Mouse (Mus musculus) liver, adult 2 months (tissue): ENCODE results near the gene Gm49384. TPM values are rescaled to one million over a fixed set of nuclear protein-coding genes. Genes with fewer than 3 reads are reported as not detected.

Source experiments
- DNase-seq: peaks from one replicate; pipeline ENCODE4 v3.0.0-alpha.2; 2011; ENCODE audit warnings: low read depth, low spot score; ENCODE audit errors: extremely low read depth
- H3K27ac ChIP-seq: fragments of 200-500 bp; replicated peaks from 2 replicates; pipeline ENCODE4 v1.5.1; 2012; ENCODE audit warnings: low read depth, mild to moderate bottlenecking, control low read depth, inconsistent platforms, low read length; ENCODE audit not compliant: insufficient read depth
- H3K27me3 ChIP-seq: fragments of 200-500 bp; 2 replicates; pipeline ENCODE4 v1.6.1; 2012; ENCODE audit warnings: mild to moderate bottlenecking, moderate library complexity, low read length, inconsistent platforms; ENCODE audit not compliant: control insufficient read depth, insufficient read depth
- H3K36me3 ChIP-seq: fragments of 200-500 bp; 2 replicates; pipeline ENCODE4 v1.6.1; 2012; ENCODE audit warnings: low read length, inconsistent platforms; ENCODE audit not compliant: control insufficient read depth, insufficient read depth
- H3K4me1 ChIP-seq: fragments of 200-500 bp; 2 replicates; pipeline ENCODE4 v1.6.1; 2011; ENCODE audit warnings: low read length; ENCODE audit not compliant: control insufficient read depth, insufficient read depth
- H3K4me3 ChIP-seq: fragments of 200-500 bp; 2 replicates; pipeline ENCODE4 v1.5.1; 2011; ENCODE audit warnings: low read depth, mild to moderate bottlenecking, control low read depth, low read length, moderate library complexity; ENCODE audit not compliant: insufficient read depth
- H3K79me2 ChIP-seq: fragments of 200-500 bp; 2 replicates; pipeline ENCODE4 v1.6.1; 2012; ENCODE audit warnings: inconsistent platforms, mild to moderate bottlenecking, low read length, moderate library complexity; ENCODE audit not compliant: control insufficient read depth, insufficient read depth
- H3K9ac ChIP-seq: fragments of 200-500 bp; 2 replicates; pipeline ENCODE4 v1.6.1; 2012; ENCODE audit warnings: low read depth, mild to moderate bottlenecking, control low read depth, inconsistent platforms, low read length
- CTCF ChIP-seq: fragments of 200-500 bp; IDR thresholded peaks from 2 replicates; pipeline ENCODE4 v1.5.1; 2011; ENCODE audit warnings: low read depth, low read length, control low read depth
- POLR2A ChIP-seq: fragments of 200-500 bp; IDR thresholded peaks from 2 replicates; pipeline ENCODE4 v1.6.1; 2011; ENCODE audit warnings: low read length, control low read depth; ENCODE audit not compliant: insufficient read depth; ENCODE audit errors: extremely low read depth
- WGBS: fragments of 180-500 bp; shearing (Covaris S2); methylation state at CpG from one replicate; pipeline ENCODE4 v1.1.7; 2018; 5-methylcytosine and 5-hydroxymethylcytosine counted together
- polyA plus RNA-seq: library from polyadenylated mRNA; depleted of rRNA; stranded (reverse); fragments of >200 nt; gene quantifications from 2 replicates; pipeline ENCODE4 v1.2.3, GENCODE M21; 2012; rRNA removed
- total RNA-seq: library from RNA; depleted of rRNA; stranded (reverse); fragments of >200 nt; gene quantifications from 2 replicates; pipeline ENCODE4 v1.2.3, GENCODE M21; 2014; rRNA removed

The Gm49384 gene
- total RNA-seq = 0.92 and 1.5 TPM in 2 replicates
- polyA plus RNA-seq = 0.87 TPM in 1 of 2 replicates, not detected in the other

DNA sequence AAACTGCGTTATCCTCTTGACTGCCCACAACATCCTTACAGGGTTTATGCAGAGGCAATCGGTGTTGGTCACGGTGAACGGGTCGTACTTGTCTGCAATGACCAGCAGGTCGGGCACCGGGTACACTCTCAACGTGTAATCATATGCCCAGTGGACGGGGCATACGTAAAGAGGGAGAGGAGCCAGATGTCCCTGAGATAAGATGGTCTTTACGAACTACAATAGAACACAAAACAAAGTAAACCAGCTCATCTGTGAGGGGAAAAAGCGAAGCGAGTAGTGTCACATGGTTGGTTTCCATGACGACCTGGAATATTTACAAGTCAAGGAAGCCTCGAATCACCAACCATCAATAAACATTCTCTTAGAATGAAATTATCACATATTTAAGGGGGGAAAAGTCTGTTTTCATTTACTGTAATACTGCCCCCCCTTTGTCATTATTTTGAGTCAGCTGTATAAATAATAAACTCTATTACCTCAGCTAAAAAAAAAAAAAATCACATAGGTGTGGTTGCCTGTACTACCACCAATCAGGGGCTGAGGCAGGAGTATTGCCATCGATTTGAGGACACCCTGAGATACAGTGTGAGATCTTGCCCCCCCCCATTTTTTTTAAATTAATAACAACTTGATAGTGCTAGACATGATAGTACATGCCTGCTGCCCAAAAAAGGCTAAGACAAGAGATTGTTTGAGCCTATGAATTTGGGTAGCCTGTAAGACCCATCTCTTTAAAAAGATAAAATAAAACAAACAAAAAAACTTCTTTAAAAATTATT, at the start of gene Gm49384:
Gene Gm49384, minus strand, starts transcription at position 216 of the 782 bp plus-strand sequence.
- no peak within 1 kb of the TSS for H3K4me3 ChIP-seq
- no peak within 1 kb of the TSS for H3K9ac ChIP-seq
- H3K27ac ChIP-seq = no peak within 1 kb of the TSS
- peaks cover 7% of the 10 kb centered on the region for H3K36me3 ChIP-seq
- WGBS = 88% methylated on average over 16 of the region's 16 CpGs
- no peaks in the 10 kb centered on the region for H3K27me3 ChIP-seq
- H3K79me2 ChIP-seq = no peaks in the 10 kb centered on the region
- no peaks in the 10 kb centered on the region for H3K4me1 ChIP-seq
- no peak for DNase-seq
- TF ChIP-seq POLR2A (no peak), CTCF (no peak)

DNA sequence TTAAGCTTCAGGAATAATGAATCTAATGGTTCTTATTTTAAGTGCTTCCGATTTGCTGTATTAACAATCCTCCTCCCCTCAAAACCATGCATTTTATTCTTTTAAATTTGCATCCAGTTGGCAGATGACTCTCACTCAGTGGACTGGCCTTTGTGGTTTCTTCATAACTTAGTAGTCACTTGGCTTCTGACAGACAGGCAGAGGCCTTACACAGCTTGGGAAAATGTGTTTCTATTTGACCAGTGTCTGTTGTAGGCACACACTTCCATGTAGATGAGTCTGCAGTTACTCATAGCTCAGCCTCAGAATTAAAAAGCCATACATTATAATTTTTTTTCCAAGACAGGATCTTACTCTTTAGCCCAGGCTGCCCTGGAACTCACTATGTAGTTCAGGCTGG, 49.7 kb upstream of the Gm49384 start:
- Histone ChIP-seq H3K4me1 (no peaks in the 10 kb centered on the region), H3K27me3 (no peaks in the 10 kb centered on the region)
- 95% methylated on average over 1 of the region's 1 CpGs for WGBS

DNA sequence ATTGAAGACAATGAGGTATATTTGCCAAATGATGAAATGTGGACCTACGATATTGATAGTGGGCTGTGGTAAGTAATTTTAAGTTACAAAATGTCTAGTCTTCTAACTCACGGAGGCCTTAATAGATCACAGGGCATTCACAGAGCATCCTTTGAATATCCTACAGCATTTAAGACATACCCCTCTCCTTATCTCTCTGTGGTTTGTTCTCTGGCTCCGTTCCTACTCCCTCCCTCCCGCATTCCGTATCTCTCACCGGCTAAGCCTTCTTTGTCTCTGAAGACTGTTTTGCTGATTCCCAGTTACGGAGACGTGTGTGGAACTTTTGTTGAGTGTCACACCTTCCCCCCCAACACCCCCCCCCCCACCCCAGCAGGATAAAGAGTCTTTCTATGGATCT, 46.7 kb upstream of the Gm49384 start:
- no peak for DNase-seq
- no peaks in the 10 kb centered on the region for H3K4me1 ChIP-seq
- no peaks in the 10 kb centered on the region for H3K79me2 ChIP-seq
- H3K9ac ChIP-seq = no peak overlapping the region
- H3K27ac ChIP-seq = no peak overlapping the region
- H3K36me3 ChIP-seq = no peaks in the 10 kb centered on the region
- H3K4me3 ChIP-seq = no peak overlapping the region
- H3K27me3 ChIP-seq = no peaks in the 10 kb centered on the region
- no peak for TF ChIP-seq POLR2A
- TF ChIP-seq CTCF = no peak
- 87% methylated on average over 8 of the region's 8 CpGs for WGBS

More for the DNA sequence above, 49.7 kb upstream of the Gm49384 start:
- Histone ChIP-seq H3K36me3 (no peaks in the 10 kb centered on the region), H3K27ac (no peak overlapping the region), H3K9ac (no peak overlapping the region), H3K4me3 (no peak overlapping the region), H3K79me2 (no peaks in the 10 kb centered on the region)
- TF ChIP-seq CTCF (no peak), POLR2A (no peak)
- no peak for DNase-seq

DNA sequence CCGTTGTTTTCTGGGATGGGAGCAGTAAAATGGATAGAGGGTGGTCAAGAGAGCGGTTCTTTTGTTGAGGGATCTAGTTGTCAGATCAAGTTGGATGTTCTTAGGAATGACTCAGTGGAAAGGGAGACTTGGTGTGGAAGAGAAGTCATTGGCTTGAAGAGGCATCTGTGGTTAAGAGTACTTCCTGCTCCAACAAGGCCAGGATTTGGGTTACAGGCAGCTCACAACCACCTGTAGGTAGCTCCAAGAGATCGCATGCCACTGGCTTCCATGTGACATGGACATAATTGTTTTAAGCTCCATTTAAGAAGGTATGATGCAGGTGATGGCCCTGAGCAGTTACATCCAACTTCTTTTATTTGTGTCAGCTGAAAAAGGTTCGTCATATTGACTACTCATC, 45.7 kb upstream of the Gm49384 start:
- TF ChIP-seq CTCF = no peak
- H3K4me3 ChIP-seq = no peak overlapping the region
- no peak overlapping the region for H3K27ac ChIP-seq
- H3K27me3 ChIP-seq = no peaks in the 10 kb centered on the region
- no peaks in the 10 kb centered on the region for H3K4me1 ChIP-seq
- H3K36me3 ChIP-seq = no peaks in the 10 kb centered on the region
- H3K9ac ChIP-seq = no peak overlapping the region
- H3K79me2 ChIP-seq = no peaks in the 10 kb centered on the region
- WGBS = 91% methylated on average over 4 of the region's 4 CpGs
- no peak for DNase-seq

DNA sequence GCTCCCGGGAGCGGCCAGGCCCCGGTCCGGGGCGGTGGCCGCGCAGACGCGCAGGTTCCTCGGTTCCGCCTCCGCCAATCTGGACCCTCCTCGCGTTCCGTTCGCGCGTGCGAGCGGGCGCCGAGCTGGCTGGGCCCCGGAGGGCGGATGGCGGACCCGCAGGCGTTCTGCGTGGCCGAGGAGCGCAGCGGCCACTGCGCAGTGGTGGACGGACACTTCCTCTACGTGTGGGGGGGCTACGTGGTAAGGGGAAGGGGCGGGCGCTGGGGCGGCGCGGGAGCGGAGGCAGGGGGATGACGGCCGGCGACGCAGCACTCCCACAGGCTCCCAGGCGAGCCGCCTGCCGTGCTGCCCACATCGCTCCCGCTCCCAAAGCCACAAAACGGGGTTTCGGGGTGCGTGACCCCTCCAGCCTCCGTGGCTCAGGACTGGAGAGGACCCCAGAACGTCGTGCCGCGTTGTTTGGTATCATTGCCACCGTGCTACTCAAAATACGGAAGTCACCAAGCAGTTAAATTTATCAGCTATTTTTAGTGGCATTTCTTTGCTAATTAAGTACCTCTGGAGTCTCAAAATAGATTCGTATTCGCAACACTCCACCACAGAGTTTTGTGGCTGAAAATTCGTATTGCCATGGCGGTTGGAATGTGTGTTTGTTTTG, 37.8 kb upstream of the Gm49384 start:
- Histone ChIP-seq H3K4me3 (peak overlapping the region; percentile 60), H3K79me2 (no peaks in the 10 kb centered on the region), H3K9ac (peak overlapping the region; percentile 62), H3K27ac (no peak overlapping the region), H3K36me3 (no peaks in the 10 kb centered on the region), H3K4me1 (no peaks in the 10 kb centered on the region), H3K27me3 (no peaks in the 10 kb centered on the region)
- no peak for DNase-seq
- TF ChIP-seq CTCF (no peak), POLR2A (peak; percentile 68; the same call in 1 of the 2 replicates)
- 1% methylated on average over 64 of the region's 64 CpGs for WGBS

DNA sequence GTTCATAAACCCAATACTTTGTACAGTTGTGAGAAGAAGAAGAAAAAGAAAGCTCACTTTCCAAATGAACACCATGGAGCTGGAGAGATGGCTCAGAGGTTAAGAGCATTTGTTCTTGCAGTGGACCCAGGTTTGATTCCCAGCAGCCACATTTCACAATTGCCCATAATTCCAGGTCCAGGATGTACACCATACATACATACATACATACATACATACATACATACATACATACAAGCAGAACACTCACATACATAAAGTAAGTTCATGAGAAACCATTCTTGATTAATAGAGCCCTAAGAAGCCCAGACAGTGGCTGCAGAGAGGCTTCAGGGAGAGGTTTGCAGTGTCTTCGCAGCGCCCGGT, 37.3 kb upstream of the Gm49384 start:
- Histone ChIP-seq H3K36me3 (no peaks in the 10 kb centered on the region), H3K27me3 (no peaks in the 10 kb centered on the region), H3K79me2 (no peaks in the 10 kb centered on the region), H3K27ac (no peak overlapping the region), H3K4me3 (peak overlapping the region; percentile 60), H3K4me1 (no peaks in the 10 kb centered on the region), H3K9ac (peak overlapping the region; percentile 62)
- DNase-seq = no peak
- TF ChIP-seq POLR2A (no peak), CTCF (no peak)
- 0% methylated on average over 3 of the region's 3 CpGs for WGBS
